Mouse (Mus musculus) right cerebral cortex, postnatal 14 days (tissue): ENCODE measurements around the gene 1700003E16Rik.

Experiments used
- DNase-seq: peaks from one replicate; pipeline ENCODE4 v3.0.0; 2022

The 1700003E16Rik gene

DNA sequence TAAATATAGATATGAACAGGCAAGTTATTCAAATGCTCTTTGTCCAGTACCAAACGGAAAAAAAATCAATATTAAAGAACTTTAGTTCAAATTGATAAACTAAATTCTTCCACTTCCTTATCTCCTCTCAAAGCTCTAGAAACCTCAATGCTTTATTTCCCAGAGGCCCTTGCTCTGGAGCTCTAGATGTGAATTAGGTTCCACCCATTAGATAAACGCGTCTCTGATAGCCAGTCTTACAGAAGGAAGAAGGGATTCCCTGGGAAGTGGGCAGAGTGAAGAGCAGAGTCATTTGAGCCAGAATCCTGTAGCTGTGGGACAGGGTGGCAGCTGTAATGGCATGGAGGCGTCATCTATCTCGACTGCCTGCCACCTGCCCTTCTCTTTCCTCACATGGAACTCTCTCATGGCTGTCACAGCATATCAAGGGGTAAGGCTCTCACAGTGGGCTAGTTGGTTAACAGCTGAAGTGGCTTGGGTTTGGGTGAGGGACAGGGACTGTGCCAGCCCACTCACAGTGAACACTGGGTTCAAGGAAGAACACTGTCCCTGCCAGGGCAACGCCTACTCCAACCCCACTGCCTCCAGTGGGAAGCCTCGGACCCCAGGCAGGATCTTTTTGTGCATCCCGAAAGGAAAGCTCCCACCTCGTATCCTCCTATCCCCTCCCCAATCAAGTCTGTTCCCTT lies 51.3 kb downstream of the 1700003E16Rik start:
- no peak for DNase-seq

DNA sequence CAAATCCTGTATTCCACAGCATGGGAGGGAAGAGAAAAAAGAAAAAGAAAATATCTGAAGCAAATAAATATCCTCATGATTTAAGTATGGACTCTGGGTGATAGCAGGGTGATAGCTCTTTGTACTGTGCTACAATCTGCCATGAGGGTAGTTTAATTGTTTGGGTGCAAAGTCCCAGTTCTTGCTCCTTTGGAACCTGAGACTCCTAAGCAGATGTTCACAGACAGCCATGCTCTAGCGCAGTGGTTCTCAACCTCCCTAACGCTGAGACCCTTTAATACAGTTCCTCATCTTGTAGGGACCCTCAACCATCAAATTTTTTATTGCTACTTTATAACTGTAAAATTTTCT lies 51.8 kb downstream of the 1700003E16Rik start:
- no peak for DNase-seq

DNA sequence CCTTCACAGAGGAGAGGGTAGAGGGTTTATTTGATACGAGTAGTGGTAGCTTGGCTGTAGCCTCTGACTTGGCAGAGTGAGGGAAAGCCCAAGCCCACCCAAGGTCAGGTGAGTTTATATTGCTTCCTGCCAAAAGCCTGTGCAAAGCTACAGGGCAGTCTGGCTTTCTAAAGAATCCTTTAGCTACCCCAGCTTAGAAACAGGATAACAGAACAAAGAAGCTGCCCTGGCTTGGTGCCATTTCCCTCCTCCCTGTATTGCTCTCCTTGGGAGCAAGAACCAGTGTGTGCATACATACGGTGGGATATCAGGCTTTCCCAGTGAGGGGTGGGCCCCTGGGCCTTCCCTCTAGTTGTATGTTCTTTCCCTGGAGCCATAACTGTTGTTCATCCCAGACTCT lies 54.3 kb downstream of the 1700003E16Rik start:
- DNase-seq, result no peak

DNA sequence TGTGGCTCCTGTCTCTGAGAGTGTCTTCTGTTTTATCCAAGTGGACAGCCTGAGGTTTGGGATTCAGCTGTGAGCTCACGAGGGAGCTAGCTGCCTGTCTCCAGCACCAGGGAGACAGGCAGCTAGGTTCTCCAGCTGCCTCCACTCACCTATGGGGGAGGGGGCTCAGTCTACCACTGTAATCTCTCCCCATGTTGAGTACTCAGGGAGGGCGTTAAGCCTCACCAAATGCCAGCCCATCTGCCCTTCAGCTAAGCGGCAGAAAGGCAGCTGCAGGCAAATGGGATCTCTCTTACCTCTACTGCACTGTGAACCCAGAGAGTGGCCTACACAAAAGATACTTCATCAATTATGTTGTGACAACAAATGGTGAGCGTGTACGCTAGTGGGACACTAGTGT lies 55.3 kb downstream of the 1700003E16Rik start:
- DNase-seq, result no peak
